In the genomic region with DNA sequence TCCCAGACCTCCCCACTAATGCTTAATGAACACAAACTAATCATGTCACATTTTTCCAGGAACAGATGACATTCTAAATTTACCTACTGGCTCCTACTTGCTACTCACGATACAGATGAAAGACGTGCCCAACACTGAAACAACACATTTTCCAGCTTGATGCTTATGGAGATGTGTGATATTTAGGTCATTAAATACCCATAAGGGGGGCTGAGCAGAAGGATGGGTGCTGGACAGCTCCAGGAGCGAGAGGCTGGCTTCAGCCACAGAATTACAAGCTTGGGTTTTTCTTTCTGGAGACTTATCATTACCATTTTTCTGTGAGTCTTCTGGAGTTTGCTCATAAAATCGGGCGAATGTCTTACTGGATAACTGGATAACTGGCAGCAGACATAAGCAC, we compare ENCODE assay signal across 27 mouse cellular contexts.
DNase-seq lines count a peak whose midpoint lies in the region; ATAC-seq and TF ChIP-seq lines count a peak whose summit lies in the region.
"Had no signal": no experiment of that assay in that cellular context is flagged by ENCODE, and none has a peak within 500 bp of the region (broad histone marks: within the 10 kb centered on the region; RNA-seq: fewer than 3 reads in every experiment).

No protein-coding gene starts in this region.

- 82% methylated on average over 5 of the region's 5 CpGs for WGBS in embryonic facial prominence, embryonic 11.5 days
- WGBS in embryonic facial prominence, embryonic 10.5 days, result 81% methylated on average over 5 of the region's 5 CpGs
- 72% methylated on average over 5 of the region's 5 CpGs for WGBS in lung, embryonic 14.5 days
- WGBS in lung, adult 2 months, result 87% methylated on average over 5 of the region's 5 CpGs

- no peaks in the 10 kb centered on the region for H3K27me3 ChIP-seq in embryonic facial prominence, embryonic 11.5 days (ENCODE audit: control insufficient read depth, insufficient read depth, low read length)
- no peaks in the 10 kb centered on the region for H3K27me3 ChIP-seq in embryonic facial prominence, embryonic 10.5 days (replicated peaks; ENCODE audit: low read depth, poor library complexity, severe bottlenecking)
- H3K27me3 ChIP-seq in lung, embryonic 14.5 days (ENCODE audit: insufficient read depth, low read length), result no peaks in the 10 kb centered on the region
- no peaks in the 10 kb centered on the region for H3K27me3 ChIP-seq in myocyte (ENCODE audit: control insufficient read depth, insufficient read depth, insufficient read length)
- H3K27me3 ChIP-seq: CH12.LX; embryonic facial prominence, embryonic 12.5 days; embryonic facial prominence, embryonic 15.5 days; forebrain, embryonic 12.5 days had no signal

- H3K9ac ChIP-seq in embryonic facial prominence, embryonic 11.5 days (replicated peaks; ENCODE audit: low read length), result no peak overlapping the region
- H3K9ac ChIP-seq in lung, embryonic 14.5 days, result no peak overlapping the region
- H3K9ac ChIP-seq: embryonic facial prominence, embryonic 12.5 days; embryonic facial prominence, embryonic 15.5 days; forebrain, embryonic 12.5 days had no signal

- H3K27ac ChIP-seq in embryonic facial prominence, embryonic 11.5 days (replicated peaks; ENCODE audit: low read depth, low read length), result no peak overlapping the region
- no peak overlapping the region for H3K27ac ChIP-seq in embryonic facial prominence, embryonic 10.5 days (replicated peaks)
- H3K27ac ChIP-seq in lung, embryonic 14.5 days (ENCODE audit: low read depth), result no peak overlapping the region
- H3K27ac ChIP-seq: embryonic facial prominence, embryonic 12.5 days; embryonic facial prominence, embryonic 15.5 days; forebrain, embryonic 10.5 days; forebrain, embryonic 12.5 days had no signal

- H3ac ChIP-seq in myocyte (ENCODE audit: control insufficient read depth, insufficient read length), result no peak overlapping the region

- H3K9me3 ChIP-seq in embryonic facial prominence, embryonic 11.5 days (replicated peaks; ENCODE audit: control insufficient read depth, low read length), result no peaks in the 10 kb centered on the region
- no peaks in the 10 kb centered on the region for H3K9me3 ChIP-seq in embryonic facial prominence, embryonic 10.5 days
- H3K9me3 ChIP-seq in lung, embryonic 14.5 days (ENCODE audit: low read depth, low read length), result no peaks in the 10 kb centered on the region
- H3K9me3 ChIP-seq: embryonic facial prominence, embryonic 12.5 days; embryonic facial prominence, embryonic 15.5 days; forebrain, embryonic 10.5 days; forebrain, embryonic 12.5 days; G1E had no signal

- H3K4me3 ChIP-seq in embryonic facial prominence, embryonic 11.5 days (ENCODE audit: low read depth, low read length), result no peak overlapping the region
- H3K4me3 ChIP-seq in embryonic facial prominence, embryonic 10.5 days, result no peak overlapping the region
- no peak overlapping the region for H3K4me3 ChIP-seq in lung, embryonic 14.5 days (ENCODE audit: low read depth, low read length)
- no peak overlapping the region for H3K4me3 ChIP-seq in lung, adult 2 months (replicated peaks; ENCODE audit: extremely low read depth, low read depth, low read length)
- no peak overlapping the region for H3K4me3 ChIP-seq in myocyte
- H3K4me3 ChIP-seq: embryonic facial prominence, embryonic 12.5 days; embryonic facial prominence, embryonic 15.5 days; erythroblast, embryonic 14.5 days; forebrain, embryonic 10.5 days; forebrain, embryonic 12.5 days had no signal

- TF ChIP-seq POLR2A in lung, adult 2 months (IDR thresholded peaks at IDR 0.05; ENCODE audit: borderline replicate concordance, extremely low read depth, low read depth, low read length), result no peak
- TF ChIP-seq POLR2A in myocyte (IDR thresholded peaks at IDR 0.05; ENCODE audit: insufficient read length, low read depth), result no peak

- no peaks in the 10 kb centered on the region for H3K36me3 ChIP-seq in embryonic facial prominence, embryonic 11.5 days (replicated peaks; ENCODE audit: control insufficient read depth, insufficient read depth, low read depth, low read length)
- H3K36me3 ChIP-seq in embryonic facial prominence, embryonic 10.5 days (replicated peaks), result no peaks in the 10 kb centered on the region
- H3K36me3 ChIP-seq in lung, embryonic 14.5 days (ENCODE audit: insufficient read depth), result no peaks in the 10 kb centered on the region
- no peaks in the 10 kb centered on the region for H3K36me3 ChIP-seq in myocyte (ENCODE audit: control insufficient read depth, insufficient read depth)
- H3K36me3 ChIP-seq: embryonic facial prominence, embryonic 12.5 days; embryonic facial prominence, embryonic 15.5 days; forebrain, embryonic 10.5 days; forebrain, embryonic 12.5 days; G1E had no signal

- no peaks in the 10 kb centered on the region for H3K4me1 ChIP-seq in embryonic facial prominence, embryonic 11.5 days (ENCODE audit: control insufficient read depth, insufficient read depth, low read length)
- H3K4me1 ChIP-seq in embryonic facial prominence, embryonic 10.5 days, result no peaks in the 10 kb centered on the region
- H3K4me1 ChIP-seq in lung, embryonic 14.5 days (ENCODE audit: insufficient read depth), result no peaks in the 10 kb centered on the region
- no peaks in the 10 kb centered on the region for H3K4me1 ChIP-seq in lung, adult 2 months (ENCODE audit: control insufficient read depth, insufficient read depth, low read length)
- H3K4me1 ChIP-seq: embryonic facial prominence, embryonic 12.5 days; embryonic facial prominence, embryonic 15.5 days had no signal

- H3K79me2 ChIP-seq in myocyte (ENCODE audit: control insufficient read depth, insufficient read depth), result no peaks in the 10 kb centered on the region

- no peak for ATAC-seq in embryonic facial prominence, embryonic 11.5 days (replicated peaks; ENCODE audit: insufficient number of reproducible peaks, low FRiP score, low TSS enrichment, low read depth)
- ATAC-seq in lung, embryonic 14.5 days (ENCODE audit: insufficient read depth), result no peak
- ATAC-seq: CD4-positive, CD25-positive, alpha-beta regulatory T cell, adult 4 months; forebrain, embryonic 14.5 days; forebrain, embryonic 16.5 days had no signal

- peak; percentile 10 for DNase-seq in embryonic facial prominence, embryonic 11.5 days (ENCODE audit: low spot score)
- DNase-seq in embryonic facial prominence, embryonic 10.5 days (ENCODE audit: low spot score), result no peak
- peak; percentile 43 for DNase-seq in lung, embryonic 14.5 days
- DNase-seq in lung, adult 2 months, result no peak
- peak; percentile 26 for DNase-seq in NIH3T3 (ENCODE audit: low read depth)
- no peak for DNase-seq in cerebellum, postnatal 4 days (ENCODE audit: low spot score in 2 of 2)
- DNase-seq: adrenal gland, adult 2 months; adrenal gland, postnatal 10 days; adrenal gland, postnatal 25 days; B cell, adult 2 months; cerebellum, adult 11 months; cerebellum, adult 18-20 months; cerebellum, adult 8-10 months; cerebellum, adult 9-11 months; cerebellum, postnatal 14 days; cerebellum, postnatal 36 days had no signal

- no peak overlapping the region for H3K4me2 ChIP-seq in embryonic facial prominence, embryonic 11.5 days (ENCODE audit: low read depth, low read length)
- H3K4me2 ChIP-seq in lung, embryonic 14.5 days, result no peak overlapping the region
- no peak overlapping the region for H3K4me2 ChIP-seq in myocyte (ENCODE audit: low read depth)
- H3K4me2 ChIP-seq: embryonic facial prominence, embryonic 12.5 days; embryonic facial prominence, embryonic 15.5 days; forebrain, embryonic 12.5 days had no signal

- no peak for TF ChIP-seq CTCF in lung, embryonic 14.5 days (IDR thresholded peaks at IDR 0.05; ENCODE audit: low read depth)
- no peak for TF ChIP-seq CTCF in lung, adult 2 months (IDR thresholded peaks at IDR 0.05; ENCODE audit: insufficient read depth, low read length)

TF ChIP-seq in myocyte, 11 proteins besides CTCF, POLR2A, EP300 and RAD21:
- TF ChIP-seq REST (IDR thresholded peaks at IDR 0.05; ENCODE audit: insufficient read depth, insufficient read length), result peak; percentile 62
- no peak for TF ChIP-seq MAX (IDR thresholded peaks at IDR 0.05; ENCODE audit: low read depth)

Comparison
In these comparisons a context has a peak if more than half of its experiments do, and no peak if none do; other contexts are left out.
1. DNase-seq: peak in embryonic facial prominence, embryonic 11.5 days (single experiment), lung, embryonic 14.5 days (single experiment) and NIH3T3 (single experiment); none in embryonic facial prominence, embryonic 10.5 days (single experiment), lung, adult 2 months (single experiment) and cerebellum, postnatal 4 days (0 of 2).